Mouse (Mus musculus) liver, embryonic 12.5 days (tissue): Measurements from ENCODE around the gene Vmn2r46. TPM values are rescaled to one million over a fixed set of nuclear protein-coding genes. Genes with fewer than 3 reads are reported as not detected.
"Not testable (repeated sequence)": the region's sequence is repeated elsewhere in the genome, so short reads cannot be mapped to it uniquely, and the experiment has no call there.

Experiments
- ATAC-seq: fragments of 200-750 bp; cut with Nextera tagmentation; 2 replicates; pipeline ENCODE4 v1.8.0; 2017; ENCODE audit warnings: moderate number of reproducible peaks, mild to moderate bottlenecking, moderate library complexity
- H3K27ac ChIP-seq: fragments of 300-500 bp; sonication (generic); 2 replicates; pipeline ENCODE4 v1.5.1; 2016; ENCODE audit warnings: mild to moderate bottlenecking
- H3K27me3 ChIP-seq: fragments of 300-500 bp; sonication (generic); replicated peaks from 2 replicates; pipeline ENCODE4 v1.6.1; 2016; ENCODE audit warnings: mild to moderate bottlenecking, moderate library complexity
- H3K36me3 ChIP-seq: fragments of 300-500 bp; sonication (generic); 2 replicates; pipeline ENCODE4 v1.6.1; 2016; ENCODE audit warnings: mild to moderate bottlenecking, moderate library complexity
- H3K4me1 ChIP-seq: fragments of 300-500 bp; sonication (generic); 2 replicates; pipeline ENCODE4 v1.6.1; 2016
- H3K4me2 ChIP-seq: fragments of 300-500 bp; sonication (generic); 2 replicates; pipeline ENCODE4 v1.6.1; 2016; ENCODE audit warnings: mild to moderate bottlenecking, moderate library complexity
- H3K4me3 ChIP-seq: fragments of 300-500 bp; sonication (generic); 2 replicates; pipeline ENCODE4 v1.5.1; 2016; ENCODE audit warnings: mild to moderate bottlenecking, moderate library complexity
- H3K9ac ChIP-seq: fragments of 300-500 bp; sonication (generic); 2 replicates; pipeline ENCODE4 v1.6.1; 2016; ENCODE audit warnings: mild to moderate bottlenecking, moderate library complexity
- H3K9me3 ChIP-seq: fragments of 300-500 bp; sonication (generic); replicated peaks from 2 replicates; pipeline ENCODE4 v1.6.1; 2016; ENCODE audit warnings: mild to moderate bottlenecking, moderate library complexity
- WGBS: fragments of 180-500 bp; shearing (Covaris S2); methylation state at CpG from one replicate; pipeline ENCODE4 v1.1.7; 2016; ENCODE audit not compliant: insufficient replicate concordance; 5-methylcytosine and 5-hydroxymethylcytosine counted together
- polyA plus RNA-seq: library from polyadenylated mRNA; unstranded; fragments of >200 nt; fragmentation: Nextera tagmentation; extraction: Ambion mirVana; gene quantifications from 2 replicates; pipeline ENCODE4 v1.2.1, GENCODE M21; 2016

Vmn2r46 gene
- polyA plus RNA-seq: not detected in 2 replicates

- not testable (repeated sequence) for H3K27ac ChIP-seq, H3K4me1 ChIP-seq, H3K9me3 ChIP-seq, H3K4me2 ChIP-seq, H3K27me3 ChIP-seq, ATAC-seq, H3K4me3 ChIP-seq, H3K9ac ChIP-seq, H3K36me3 ChIP-seq
- WGBS: no CpG with 5 or more reads among the region's 1 CpGs
Measured at GRCm38 (mm10) chr7:9770471-9770870, at the start of gene Vmn2r46. TSS of gene Vmn2r46 (minus strand) at chr7:9770571.

Other genes with a start within 250 kb of the Vmn2r46 start
- not detected in 2 replicates for gene Vmn2r47, start 70.8 kb upstream of the Vmn2r46 start, polyA plus RNA-seq
- not detected in 2 replicates for gene Vmn2r48, start 183.0 kb upstream of the Vmn2r46 start, polyA plus RNA-seq
- not detected in 2 replicates for gene Vmn2r49, start 221.7 kb upstream of the Vmn2r46 start, polyA plus RNA-seq